In genomic region chr11:101645043-101645410, GRCm38 (mm10) we compare ENCODE assay signal across 1 mouse cellular context.
TF ChIP-seq lines count a peak whose summit lies in the region.

No protein-coding gene starts in this region.

TF ChIP-seq in MEL, 35 proteins besides CTCF, POLR2A, EP300 and RAD21:
- TF ChIP-seq HCFC1 (IDR thresholded peaks at IDR 0.05; ENCODE audit: low read depth, low read length) (0 out of 2 replicates have a peak, but pooled peaks have one; percentile 48), ETS1 (IDR thresholded peaks at IDR 0.05; ENCODE audit: low read depth, low read length) (peak; percentile 72; the same call in 1 of the 2 replicates), ZMIZ1 (IDR thresholded peaks at IDR 0.05; ENCODE audit: low read depth, low read length) (peak; percentile 81), RCOR1 (IDR thresholded peaks at IDR 0.05; ENCODE audit: low read depth, low read length) (peak; percentile 40; the same call in 1 of the 2 replicates), NELFE (IDR thresholded peaks at IDR 0.05; ENCODE audit: low read depth, low read length) (peak; percentile 69), POLR2AphosphoS5 (IDR thresholded peaks at IDR 0.05; ENCODE audit: borderline replicate concordance, low read depth, low read length) (peak; percentile 91; the same call in 1 of the 2 replicates), POLR2AphosphoS2 (IDR thresholded peaks at IDR 0.05; ENCODE audit: low read length) (peak; percentile 57; the same call in 1 of the 2 replicates)
TF ChIP-seq in MEL: peak in this region for 7; not testable (repeated sequence) for 28.
